Mouse (Mus musculus) adrenal gland, postnatal 4 days (tissue): ENCODE measurements around the gene Tdrkh. TPM values are rescaled to one million over a fixed set of nuclear protein-coding genes. Genes with fewer than 3 reads are reported as not detected.
A peak's percentile ranks its signal among the peaks of the same experiment; 100 is the strongest.

Source experiments
- DNase-seq, 2 experiments: peaks; one replicate each; pipeline ENCODE4 v3.0.0; 2021 to 2022; ENCODE audit warnings: low spot score in 2 of 2, mixed read lengths in 2 of 2
- total RNA-seq, 2 experiments: library from RNA; stranded (reverse); gene quantifications; 2 replicates each; pipeline ENCODE4 v1.2.3; 2021

Tdrkh gene
- total RNA-seq, 2 experiments from 2014 or later, result 10.5 to 15.1 TPM

DNA sequence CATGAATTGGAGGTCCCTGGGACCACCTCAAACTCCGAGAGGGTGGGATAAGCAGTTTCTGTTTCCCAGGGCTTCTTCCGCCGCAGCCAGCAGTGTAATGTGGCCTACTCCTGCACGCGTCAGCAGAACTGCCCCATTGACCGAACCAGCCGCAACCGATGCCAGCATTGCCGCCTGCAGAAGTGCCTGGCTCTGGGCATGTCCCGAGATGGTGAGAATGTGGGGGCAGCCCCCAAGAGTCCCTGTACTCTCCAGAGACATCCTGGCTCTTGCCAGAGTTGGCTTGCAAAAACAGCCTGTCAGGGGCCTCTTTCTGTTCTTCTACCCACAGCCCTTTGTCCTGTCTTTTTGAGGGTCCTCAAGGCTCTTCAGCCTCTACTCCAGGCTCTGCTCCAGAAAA, 25.7 kb upstream of the Tdrkh start:
- DNase-seq, result no peak

DNA sequence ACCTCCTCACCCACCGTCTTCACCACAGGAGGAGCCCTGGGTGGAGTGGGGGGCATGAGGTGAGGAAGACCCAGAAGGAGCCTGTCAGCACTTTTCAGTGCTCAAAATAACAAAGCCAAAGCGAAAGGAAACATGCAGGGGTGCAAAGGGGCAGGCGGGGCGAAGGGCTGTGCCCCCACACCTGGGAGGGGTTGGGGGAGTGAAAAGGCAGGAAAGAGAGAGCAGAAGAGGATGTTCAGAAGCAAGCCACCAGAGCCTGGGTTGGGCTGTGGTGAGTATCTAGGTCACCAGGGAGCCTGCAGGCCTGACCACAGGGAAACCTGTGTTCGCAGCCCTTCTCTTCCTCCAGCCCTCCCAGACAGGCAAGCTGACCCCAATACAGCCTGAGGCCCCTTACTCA, 25.0 kb upstream of the Tdrkh start:
- DNase-seq, result no peak

DNA sequence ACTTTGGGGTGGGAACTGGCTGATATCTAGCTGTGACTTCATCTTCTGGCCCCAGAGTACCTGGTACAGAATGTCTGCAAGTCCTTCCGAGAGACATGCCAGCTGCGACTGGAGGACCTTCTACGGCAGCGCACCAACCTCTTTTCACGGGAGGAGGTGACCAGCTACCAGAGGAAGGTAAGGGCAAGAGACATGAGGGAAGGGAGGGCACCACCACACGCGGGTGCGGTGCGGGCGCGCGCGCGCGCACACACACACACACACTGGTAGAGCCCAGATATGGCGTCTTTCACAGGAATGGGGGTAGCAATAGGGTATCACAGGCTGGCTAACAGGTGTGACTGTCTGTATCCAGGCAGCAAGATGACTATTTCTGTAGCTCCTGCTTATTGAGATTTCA, 23.7 kb upstream of the Tdrkh start:
- no peak for DNase-seq

DNA sequence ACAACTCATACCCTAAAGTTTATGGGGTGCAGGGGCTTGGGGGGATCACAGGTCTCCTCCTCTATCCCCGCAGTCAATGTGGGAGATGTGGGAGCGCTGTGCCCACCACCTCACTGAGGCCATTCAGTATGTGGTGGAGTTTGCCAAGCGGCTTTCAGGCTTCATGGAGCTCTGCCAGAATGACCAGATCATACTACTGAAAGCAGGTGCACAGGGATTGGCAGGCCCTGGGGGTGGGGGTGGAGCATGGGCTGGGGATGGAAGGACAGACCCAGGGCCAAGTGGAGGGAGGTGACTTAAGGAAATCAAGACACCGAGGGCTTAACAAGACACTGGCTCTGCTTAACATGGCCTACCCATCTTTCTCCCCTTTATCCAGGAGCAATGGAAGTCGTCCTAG, 22.1 kb upstream of the Tdrkh start:
- DNase-seq, result no peak

DNA sequence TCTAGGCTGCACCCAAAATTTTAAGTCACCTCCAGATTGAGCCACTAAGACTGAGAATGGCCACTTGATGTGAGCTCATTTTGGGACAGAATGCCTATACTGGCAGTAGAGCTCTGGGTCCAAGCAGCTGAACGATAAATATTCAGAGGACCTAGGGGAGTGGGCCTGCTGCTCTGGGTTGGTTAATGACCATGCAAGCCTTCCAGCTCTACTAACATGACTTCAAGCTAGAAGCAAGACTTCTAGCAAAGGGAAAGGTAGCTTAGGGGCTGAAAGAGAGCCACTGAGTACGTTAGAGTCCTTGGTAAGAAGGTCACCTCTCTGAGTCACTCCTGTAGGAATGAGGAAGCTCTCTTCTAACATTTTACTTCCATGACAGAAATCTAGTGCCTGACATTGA, 20.9 kb upstream of the Tdrkh start:
- DNase-seq, result no peak

DNA sequence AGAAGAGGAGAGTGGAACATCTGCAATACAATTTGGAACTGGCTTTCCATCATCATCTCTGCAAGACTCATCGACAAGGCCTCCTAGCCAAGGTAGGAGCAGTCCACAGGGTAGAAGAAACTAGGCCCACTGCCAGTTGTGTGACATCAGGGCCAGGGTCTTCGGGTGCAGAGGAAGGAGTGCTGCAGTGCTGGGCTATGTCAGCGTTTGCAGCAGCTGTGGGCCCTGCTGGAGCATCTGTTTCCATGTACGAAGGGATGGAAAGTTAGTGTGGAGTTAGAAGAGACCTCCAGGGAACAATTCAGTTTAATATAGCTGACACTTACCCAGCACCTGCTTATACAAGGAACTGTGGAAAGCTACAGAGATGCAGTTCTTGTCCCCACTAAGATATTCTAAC, 20.0 kb upstream of the Tdrkh start:
- DNase-seq, result no peak

DNA sequence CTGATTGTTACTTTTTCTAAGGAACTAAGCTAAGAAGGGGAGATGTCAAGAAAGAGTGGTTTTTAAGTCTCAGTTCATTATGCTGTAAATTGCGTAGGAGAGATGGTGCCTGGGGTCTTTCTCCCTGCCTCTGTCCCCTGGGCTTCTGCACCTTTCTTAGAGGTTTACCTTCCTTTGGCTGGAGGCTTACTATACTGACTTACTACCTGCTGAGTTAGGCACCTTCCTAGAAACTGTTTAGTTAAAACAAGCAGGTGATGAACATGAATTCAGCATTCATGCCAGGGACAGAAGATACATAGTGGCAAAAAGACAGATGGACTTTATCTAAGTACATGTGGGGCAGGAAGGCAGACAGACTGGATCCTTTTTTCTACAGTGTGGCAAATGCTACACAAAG, 16.7 kb upstream of the Tdrkh start:
- no peak for DNase-seq

DNA sequence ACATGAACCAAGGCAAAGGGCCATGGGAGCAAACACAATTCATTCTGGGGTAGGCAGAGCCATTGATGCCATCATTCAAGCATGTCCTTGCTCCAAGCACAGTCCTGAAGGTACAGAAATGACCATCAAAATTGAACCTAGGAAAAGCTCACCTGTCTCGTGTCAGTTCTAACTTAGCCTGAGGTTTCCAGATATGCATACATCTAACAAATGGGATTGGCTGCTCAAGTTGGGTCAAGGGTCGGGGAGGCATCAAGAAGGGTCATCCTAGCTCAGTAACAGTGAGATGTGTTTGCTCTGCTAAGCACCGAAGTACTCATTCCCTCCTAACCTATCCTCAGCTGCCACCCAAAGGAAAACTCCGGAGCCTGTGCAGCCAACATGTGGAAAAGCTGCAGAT, 16.2 kb upstream of the Tdrkh start:
- DNase-seq, result no peak

DNA sequence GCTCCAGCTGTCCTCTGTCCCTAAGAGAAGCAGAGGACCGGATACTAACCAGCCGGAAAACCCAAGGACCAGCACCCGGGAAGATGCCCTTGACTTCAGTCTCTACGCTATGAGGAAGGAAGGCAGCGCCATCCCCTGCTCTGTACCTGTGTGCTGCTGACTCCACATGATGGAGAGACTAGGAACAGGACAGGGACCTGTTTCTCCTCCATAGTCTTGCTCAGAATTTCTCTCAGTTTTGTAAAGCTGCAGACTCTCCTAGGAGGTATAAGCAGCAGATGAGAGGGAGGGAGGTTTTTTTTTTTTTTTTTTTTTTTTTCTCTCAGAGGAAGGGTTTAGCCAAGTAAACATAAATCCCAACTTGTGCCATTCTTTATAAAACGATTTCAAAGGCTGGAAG, 14.9 kb upstream of the Tdrkh start, which contains the start of gene Lingo4:
Lingo4 (plus strand) TSS at position 301 of the 400 bp plus-strand sequence.
- DNase-seq, result no peak

DNA sequence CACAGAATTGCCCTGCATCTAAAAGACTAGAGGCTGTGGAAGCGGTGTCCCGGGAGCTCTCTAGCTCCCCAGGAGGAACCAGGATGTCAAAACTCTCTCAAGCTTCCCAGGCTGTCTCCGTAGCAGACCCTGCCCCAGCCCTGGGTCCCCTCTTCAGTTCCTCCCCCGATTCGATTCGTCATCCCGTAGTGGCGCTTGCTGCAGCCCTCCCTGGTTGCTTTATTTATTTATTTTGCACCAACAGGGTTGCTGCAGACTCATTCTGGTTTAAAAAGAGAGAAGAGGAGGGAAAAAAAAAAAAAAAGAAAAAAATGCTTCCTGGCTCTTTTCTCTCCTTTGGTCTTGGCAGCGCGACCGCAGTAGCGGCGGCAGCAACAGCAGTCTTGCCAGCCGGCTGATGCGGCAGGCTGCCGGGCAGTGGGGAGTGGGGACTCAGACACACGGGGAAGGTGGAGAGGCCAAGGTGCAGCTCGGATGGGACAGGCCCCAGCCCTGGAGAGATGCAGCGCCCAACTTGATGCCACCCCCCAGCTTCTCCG, 14.1 kb upstream of the Tdrkh start:
- no peak for DNase-seq

DNA sequence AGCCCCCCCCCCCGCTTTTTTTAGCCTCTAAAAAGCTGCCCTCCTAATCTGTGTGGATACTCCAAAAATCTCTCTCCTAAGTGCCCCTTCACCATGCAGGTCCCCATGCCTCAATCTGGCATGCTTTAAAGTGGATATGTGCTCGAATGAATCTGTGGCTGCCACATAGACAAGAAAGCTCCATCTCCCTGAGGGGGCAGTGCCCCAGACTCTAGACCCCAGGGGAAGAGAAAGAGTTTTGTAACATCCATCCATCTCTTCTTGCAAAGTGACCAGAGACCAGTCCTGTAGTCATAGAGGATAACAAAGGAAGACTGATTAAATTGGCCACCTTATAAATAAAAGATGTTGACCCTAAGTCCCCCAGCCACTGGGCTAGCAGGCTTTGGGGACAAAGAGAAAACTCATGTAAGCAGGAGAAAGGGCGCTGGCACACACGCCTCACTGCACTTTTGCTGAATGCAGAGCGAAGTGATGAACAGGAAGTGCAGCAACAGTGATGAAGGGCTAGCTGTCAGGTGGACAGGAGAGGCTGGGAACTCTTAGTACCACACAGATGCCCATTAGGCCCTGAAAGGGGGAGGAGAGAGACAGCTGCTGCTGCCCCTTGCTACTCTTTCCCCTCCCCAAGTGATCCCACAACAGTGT, 13.3 kb upstream of the Tdrkh start:
- no peak for DNase-seq

DNA sequence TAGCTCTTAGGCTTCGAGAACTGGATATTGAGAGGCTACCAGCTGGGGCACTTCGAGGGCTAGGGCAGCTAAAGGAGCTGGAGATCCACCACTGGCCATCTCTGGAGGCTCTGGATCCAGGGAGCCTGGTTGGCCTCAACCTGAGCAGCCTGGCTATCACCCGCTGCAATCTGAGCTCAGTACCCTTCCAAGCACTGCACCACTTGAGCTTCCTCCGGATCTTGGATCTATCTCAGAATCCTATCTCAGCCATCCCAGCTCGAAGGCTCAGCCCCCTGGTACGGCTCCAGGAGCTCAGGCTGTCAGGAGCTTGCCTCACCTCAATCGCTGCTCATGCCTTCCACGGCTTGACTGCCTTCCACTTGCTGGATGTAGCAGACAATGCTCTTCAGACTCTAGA, 10.6 kb upstream of the Tdrkh start:
- no peak for DNase-seq

DNA sequence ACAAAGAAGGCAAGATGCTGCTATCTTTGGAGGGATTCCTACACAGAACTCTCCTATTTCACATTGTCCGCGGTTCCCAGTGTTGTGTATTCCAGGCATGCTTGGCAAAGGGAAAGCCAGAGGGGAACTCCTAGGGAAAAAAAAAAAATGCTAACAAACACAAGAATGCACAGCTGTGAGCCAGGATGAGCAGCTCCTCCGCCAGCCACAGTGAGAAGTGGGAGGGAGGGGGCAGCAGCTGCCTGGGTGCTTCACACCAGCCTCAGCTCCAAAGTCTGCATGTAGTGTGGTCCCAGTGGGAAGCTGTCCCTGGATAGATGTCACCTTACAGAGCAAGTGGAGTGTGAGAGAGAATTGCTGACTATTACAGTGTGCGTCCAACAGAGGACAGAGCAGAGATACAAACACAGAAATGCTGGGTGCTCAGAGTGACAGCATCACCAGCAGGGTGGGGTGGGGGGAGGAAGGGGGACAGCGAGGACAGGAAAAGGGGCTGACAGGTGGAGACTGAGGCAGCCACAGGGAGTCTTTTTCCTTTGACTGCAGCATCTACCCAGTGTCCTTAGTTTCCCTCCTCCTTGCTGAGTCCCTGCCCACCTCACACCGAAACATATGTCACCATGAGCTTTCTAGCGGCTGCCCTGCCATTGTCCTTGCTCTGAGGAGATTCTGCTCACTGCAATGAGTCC, 8.6 kb upstream of the Tdrkh start:
- no peak for DNase-seq

DNA sequence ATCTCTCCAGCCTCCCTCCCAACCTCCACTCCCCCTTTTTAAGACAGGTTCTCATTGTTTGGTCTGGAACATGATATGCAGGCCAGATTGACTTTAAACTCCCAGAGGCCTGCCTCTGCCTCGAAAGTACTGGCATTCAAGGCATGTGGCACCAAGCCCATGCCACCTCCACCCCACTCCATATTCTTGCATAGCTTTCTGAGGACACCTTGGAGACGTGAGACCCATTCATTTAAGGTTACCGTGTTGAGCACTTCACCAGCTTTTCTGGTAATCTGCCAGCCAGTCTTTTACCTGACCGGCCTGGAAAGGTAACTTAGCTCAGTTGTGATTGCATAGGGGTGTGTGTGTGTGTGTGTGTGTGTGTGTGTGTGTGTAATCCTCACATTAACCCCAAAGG, 7.5 kb upstream of the Tdrkh start:
- DNase-seq, result no peak

DNA sequence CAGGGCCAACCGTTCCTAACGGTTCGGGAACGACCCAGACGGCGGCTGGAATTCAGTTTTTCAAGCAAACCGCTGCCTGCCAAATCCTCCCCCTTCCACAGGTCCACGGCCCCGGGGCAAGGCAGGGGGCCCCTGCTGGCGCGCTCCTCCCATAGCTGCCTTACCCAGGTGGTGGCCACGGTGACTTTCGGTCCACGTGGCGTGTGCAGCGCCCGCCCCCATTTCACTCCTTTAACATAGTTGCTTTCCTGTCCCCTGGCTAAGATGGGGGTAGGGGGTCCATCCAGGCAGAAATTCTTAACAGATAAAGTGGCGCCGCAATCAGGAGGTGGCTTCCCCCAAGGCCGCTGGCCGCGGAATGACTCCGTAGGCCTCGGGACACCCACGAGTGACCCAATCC, 543 bp upstream of the Tdrkh start:
- DNase-seq, result no peak

DNA sequence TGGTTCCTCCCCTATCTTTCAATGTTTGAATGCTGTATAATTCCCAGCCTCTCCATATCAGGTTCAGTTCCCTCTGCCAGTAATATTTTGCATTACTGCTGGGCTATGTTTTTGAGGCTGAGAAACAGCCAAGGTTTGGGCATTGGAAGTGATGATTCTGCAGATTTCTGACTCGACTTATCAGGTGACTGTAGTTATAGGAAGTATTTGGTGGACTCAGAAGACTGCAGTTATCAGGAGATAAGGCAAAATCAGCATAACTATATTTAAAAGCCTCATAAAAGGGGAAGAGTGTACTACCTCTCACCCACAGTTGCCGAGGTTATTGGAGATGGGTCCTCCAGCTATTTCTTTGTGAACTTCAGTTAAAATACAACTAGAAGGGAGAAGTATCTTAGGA, 17.9 kb downstream of the Tdrkh start:
- no peak for DNase-seq

DNA sequence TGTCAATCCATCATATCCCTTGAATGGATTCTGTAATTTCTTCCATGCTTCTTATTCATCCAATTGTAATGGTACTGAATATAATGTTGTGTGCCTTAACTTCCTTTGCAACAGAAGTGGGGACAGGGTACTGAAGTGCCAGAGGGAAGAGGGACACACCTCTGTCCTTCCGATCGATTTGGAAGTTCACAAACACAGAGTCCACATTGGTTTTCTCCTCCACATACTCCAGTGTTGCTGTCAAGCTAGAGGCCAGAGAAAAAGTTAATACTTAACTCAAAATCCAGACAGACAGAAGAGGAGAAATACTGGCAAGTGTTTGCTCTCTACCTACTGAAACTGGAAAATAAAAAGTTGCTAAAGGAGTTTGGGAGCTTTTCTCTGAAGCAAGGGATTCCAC, 21.2 kb downstream of the Tdrkh start:
- DNase-seq, result no peak

DNA sequence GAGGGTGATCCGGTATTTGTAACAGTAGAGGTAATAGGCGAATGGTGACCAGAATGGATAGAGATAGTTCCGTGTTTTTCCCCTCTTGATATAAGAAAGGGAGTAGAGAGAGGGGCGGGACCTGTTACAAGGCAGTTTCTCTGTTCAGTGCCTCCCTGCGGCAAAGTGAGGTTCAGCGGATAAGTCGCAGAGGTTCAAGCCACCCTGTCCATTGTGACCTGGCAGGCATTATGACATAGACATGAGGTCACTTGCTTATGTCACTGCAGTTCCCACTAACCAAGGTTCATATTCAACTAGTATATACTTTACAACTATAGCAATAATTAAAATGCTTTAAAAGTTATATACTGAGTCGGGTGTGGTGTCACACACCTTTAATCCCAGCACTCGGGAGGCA, 23.3 kb downstream of the Tdrkh start:
- no peak for DNase-seq

DNA sequence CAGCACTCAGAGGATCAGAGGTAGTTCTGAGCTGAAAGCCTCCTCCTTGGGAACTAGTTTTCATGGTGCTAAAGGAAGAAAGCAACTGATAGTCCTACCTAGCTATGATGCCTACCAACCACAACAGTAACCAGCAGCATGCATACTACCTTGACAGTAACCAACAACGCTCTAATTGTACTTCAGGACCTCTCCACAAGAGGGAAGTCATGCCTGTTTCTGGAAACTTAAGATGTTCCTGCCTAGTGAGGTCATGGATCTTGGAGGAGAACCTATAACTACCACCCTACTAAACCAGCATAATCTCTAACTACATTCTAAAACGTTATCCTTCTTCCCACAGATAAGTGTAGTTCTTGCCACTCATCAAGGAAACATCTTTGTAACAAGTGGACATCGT, 28.1 kb downstream of the Tdrkh start:
- DNase-seq, result no peak

DNA sequence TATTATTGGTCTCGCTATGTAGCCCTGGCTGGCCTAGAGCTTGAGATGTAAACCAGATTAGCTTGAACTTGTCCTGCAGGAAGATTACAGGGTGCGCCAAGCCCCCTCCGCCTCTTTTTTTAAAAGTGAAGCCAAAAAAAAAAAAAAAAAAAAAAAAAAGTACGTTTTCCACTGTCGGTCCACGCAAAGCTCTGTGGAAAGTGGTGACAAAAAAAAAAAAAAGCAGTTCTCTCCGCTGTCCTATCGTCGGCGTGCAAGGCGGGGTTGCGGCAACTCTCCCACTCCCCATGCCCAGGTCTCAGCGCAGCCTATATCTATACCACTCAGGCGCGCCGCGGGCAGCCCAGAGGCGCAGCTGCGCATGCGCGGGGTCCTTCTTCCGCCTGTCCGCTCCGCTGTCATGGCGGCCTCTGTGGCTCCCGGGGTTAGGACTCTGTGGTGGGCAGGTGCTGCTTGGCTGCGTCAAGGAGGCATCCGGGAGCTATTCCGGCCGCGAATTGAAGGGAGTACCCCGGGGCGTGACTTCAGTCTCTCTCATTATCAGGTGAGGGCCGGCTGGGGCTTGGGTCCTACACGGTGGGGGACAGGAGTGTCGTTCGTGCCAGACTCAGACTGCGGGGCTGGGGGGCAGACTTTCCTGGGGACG, 30.0 kb downstream of the Tdrkh start, which contains the start of gene Mrpl9:
Mrpl9 (plus strand) TSS at position 368 of the 646 bp plus-strand sequence.
- peak; percentile 85 for DNase-seq

DNA sequence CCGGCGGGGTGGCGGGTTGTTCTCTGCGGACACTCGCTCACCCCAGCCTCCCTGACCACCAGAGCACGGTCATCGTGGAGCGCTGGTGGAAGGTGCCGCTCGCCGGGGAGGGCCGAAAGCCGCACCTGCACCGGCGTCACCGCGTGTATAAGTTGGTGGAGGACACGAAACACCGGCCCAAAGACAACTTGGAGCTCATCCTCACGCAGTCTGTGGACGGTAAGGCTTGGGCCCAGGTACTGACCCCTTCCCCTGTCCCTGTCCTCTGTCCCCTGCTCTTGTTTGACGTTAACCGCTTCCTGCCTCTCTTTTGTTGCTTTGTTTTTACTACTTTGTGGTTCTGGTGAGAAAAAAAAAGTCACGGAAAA, 30.5 kb downstream of the Tdrkh start, which contains the start of gene Oaz3:
Oaz3 (minus strand) TSS at position 319 of the 368 bp plus-strand sequence.
- no peak for DNase-seq

DNA sequence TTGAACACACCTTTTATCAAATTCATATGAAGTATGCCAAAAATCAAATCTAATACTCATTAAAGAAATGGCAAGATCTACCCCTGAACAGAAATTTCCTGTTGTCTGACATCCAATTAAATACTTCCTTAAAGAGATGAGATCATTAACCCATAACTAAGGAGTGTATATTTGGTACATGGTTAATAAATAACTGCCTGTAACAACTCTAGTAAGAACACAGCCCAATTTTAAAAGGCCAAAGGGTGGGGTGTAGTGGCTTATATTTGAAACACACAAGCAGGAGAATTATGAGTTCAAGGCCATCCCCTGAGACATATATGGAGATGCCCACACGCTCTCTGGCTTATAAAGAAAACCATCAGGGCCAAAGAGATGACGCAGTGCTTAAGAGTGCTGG, 36.3 kb downstream of the Tdrkh start:
- no peak for DNase-seq
